Mouse (Mus musculus): ENCODE measurements around the gene Gm12830.

Gm12830 gene

DNA sequence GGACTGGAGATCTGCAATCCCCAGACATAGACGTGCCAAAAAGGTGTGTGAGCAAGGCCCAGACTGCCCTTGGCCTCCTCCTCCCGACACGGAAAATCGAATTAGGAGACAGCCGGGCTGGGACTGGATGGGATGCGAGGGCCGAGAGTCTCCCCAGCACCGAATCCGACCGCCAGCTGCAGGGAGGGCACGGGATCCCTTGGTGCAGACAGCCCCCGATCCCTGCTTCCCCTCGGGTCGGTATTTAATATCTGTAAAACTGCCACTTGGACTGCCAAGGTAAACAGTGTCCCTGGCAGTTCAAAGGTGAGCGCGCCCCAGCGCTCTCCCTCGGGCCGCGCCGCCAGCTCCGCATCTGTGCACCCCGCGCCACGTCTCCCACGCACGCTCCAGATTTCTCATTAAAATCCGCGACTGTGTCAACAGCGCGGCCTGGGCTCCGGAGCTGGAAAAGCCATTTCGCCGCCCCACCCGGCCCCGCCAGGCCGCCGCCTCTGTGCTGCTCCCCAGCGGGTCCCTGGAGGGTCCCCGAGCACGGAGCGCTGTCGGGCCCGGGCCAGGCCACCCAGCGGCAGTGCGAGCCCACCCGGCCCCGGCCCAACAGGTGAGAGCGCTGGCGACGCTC is 21.7 kb downstream of the Gm12830 start:
- DNase-seq (ENCODE audit: low read depth in 2 of 2, low spot score in 2 of 2), result no peak

GRCm38 (mm10) chr4:114844600-114844999 is 23.1 kb downstream of the Gm12830 start:
- no peak for DNase-seq (ENCODE audit: low read depth in 2 of 2, low spot score in 2 of 2)

DNA sequence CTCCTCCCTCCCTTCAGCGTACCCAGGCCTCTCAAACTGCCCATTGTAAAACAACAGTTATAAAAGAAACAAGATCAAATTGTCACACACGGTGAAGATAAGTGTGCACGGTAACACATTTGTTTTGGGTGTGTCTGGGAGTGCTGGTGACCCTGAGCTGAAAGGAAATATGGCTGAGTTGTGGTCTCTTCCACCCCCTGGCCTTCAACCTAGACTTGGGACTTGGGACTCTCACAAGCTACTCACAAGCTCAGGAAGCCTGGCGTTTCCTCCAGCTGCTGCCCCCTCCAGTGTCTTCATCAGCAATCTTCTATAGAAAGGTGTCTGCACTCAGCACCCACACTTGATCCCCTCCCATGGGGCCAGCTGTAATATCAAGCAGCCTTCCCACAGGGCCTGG is 24.1 kb downstream of the Gm12830 start:
- DNase-seq (ENCODE audit: low read depth in 2 of 2, low spot score in 2 of 2), result no peak

- no peak for DNase-seq (ENCODE audit: low read depth in 2 of 2, low spot score in 2 of 2)
These were observed 25.2 kb downstream of the Gm12830 start for GRCm38 (mm10) chr4:114846723-114847122.

- DNase-seq (ENCODE audit: low read depth in 2 of 2, low spot score in 2 of 2), result no peak
These were observed 32.4 kb downstream of the Gm12830 start for GRCm38 (mm10) chr4:114853968-114854367.

DNA sequence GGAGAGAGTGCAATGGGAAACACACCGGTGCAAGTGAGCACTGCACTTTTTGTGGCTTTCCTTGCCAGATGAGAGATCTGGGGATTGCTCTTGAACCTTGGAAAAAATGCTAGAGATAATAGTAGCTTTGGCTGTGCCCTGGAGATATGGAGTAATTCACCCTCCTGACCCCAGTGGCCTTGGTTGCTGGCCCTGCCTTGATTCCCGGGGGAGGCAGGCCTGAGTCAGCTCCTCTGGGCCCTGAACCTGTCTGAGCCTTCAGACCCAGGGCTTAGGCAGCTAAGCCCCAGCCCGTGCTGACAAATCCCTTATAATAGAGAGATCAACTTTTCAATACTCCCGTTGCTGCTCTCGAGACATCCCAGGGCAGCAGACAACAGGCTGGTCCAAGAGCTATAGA is 36.9 kb downstream of the Gm12830 start:
- DNase-seq (ENCODE audit: low read depth in 2 of 2, low spot score in 2 of 2), result no peak

- DNase-seq (ENCODE audit: low read depth in 2 of 2, low spot score in 2 of 2), result no peak
These were observed 41.6 kb downstream of the Gm12830 start for GRCm38 (mm10) chr4:114863166-114863565.

DNA sequence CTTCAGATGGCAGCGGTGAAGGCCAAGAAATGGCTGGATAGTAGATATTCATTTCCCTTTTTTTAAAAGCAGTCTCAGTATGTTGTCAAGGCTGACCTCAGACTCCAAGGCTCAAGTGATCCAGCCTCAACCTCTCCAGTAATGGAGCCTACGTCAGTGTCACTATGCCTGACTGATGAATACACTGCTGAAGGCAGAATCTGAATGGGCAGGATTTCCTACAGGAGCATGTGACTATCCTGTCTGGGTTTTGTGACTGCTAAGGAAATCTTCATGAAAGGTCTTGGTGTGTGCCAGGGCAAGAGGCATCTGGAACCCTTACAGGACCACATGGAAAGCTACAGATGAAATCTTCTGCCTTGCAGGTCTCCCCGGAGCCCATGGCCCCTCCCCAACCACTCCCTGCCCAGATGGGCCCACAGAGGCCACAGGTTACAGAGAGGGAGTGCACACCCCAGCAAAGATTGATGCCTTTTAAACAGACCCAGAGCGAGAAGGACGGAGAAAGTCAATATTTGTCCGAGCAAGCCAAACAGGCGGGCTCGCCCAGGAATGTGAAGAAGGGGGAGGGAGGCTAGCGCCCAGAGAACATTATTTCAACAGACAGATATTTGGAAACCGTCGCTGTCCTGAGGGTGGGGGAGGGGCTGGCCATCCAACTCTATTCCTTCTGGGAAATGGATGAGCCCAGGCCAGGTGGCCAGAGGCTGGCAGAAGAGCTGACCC is 48.4 kb downstream of the Gm12830 start:
- no peak for DNase-seq (ENCODE audit: low read depth in 2 of 2, low spot score in 2 of 2)

DNA sequence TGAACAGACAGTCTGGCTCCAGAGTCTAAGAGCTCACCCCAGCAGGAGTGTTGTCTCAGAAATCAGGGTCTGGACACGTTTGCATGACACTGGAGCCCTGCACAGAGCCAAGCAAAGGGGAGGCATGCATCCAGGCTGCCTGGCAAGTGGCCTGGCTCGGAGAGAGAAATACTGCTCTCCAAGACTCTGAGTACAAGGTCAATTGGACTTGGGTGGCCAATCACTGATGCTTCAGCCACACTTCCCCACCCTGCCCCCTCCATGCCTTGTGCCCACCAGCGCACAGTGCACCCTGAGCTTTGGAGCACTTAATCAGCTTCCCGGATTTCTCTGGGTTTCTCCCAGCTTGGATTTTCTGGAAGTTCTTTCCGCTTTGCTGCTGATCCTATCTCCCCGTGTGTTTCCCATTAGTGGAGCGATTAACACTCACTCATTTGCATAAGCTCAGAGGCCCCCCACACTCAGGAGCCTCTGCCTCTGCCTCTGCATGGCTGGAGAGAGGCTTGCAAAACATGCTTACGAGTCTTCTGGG is 55.0 kb downstream of the Gm12830 start:
- no peak for DNase-seq (ENCODE audit: low read depth in 2 of 2, low spot score in 2 of 2)

- DNase-seq (ENCODE audit: low read depth in 2 of 2, low spot score in 2 of 2), result no peak
These were observed 60.7 kb downstream of the Gm12830 start for GRCm38 (mm10) chr4:114882232-114882631.

DNA sequence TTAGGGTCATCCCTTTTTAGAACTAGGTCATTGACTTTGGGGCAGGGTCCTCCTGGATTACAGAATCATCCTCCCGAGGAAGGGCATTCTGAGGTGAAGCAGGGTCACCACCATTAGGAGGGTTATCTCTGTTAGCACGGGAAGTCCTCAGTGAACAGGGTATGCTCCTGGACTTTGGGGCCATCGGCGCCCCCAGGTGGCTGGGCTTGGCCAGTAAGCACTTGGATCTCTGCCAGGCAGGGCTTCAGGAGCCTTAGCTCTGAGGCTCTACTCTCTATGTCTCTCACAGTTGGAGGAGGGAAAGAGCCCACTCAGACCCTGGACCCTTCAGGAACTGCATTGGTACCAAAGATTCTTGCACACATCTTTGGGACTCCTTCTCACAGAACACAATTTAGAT is 76.3 kb downstream of the Gm12830 start:
- no peak for DNase-seq (ENCODE audit: low read depth in 2 of 2, low spot score in 2 of 2)

DNA sequence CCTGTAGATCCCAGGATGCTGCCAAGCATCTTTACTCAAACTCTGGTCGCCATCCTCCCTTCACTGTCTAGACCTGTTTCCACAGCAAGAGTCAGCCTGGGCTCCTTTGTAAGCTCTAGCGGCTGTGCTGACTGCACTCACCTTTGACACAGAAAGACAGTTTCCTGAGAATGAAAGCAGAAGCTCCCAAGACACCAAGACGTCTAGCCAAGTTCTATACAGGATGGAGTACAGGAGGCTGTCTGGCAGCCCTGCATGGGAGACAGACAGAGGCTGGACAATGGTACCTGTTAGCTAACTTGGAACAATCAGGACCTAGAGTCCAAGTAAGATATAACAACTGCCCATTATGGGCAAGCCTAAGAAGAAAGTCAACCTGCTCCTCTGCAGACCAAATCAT is 78.4 kb downstream of the Gm12830 start:
- no peak for DNase-seq (ENCODE audit: low read depth in 2 of 2, low spot score in 2 of 2)

- DNase-seq (ENCODE audit: low read depth in 2 of 2, low spot score in 2 of 2), result no peak
These were observed 79.5 kb downstream of the Gm12830 start for GRCm38 (mm10) chr4:114900866-114901642.

DNA sequence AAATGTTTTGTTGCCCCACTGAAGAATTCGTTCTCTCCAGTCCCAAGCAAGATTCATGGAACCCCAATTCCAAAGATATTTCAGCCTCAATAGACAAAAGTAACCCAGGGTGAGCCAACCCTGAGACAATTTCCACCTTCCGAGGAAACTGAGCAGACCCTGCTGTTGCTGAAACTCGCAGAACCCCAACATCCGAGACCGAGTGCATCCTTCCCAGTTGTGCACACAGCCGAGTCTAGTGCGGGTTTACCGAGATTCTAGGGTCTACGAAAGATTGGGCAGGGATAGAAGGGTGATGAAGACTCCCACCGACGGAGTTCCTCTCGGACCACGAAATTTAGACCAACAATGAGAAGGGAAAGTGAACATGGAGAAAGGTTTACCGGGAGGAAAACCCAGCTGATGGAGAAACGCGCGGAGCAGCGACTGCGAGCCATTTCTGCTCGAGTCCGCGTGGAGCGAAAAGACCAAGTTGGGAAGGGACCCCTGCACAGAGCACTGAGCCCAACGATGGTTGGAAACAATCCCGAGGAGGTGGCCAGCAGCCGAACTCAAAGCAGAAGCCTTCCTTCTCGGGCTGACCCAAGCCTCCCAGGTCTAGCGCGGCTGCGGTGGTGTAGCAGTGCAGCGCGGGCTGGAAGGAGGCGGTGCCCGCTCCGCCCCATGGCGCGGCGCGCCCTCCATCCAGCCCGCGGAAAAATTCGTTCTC is 80.3 kb downstream of the Gm12830 start:
- DNase-seq (ENCODE audit: low read depth in 2 of 2, low spot score in 2 of 2), result no peak

GRCm38 (mm10) chr4:114902641-114903421 is 81.3 kb downstream of the Gm12830 start:
- no peak for DNase-seq (ENCODE audit: low read depth in 2 of 2, low spot score in 2 of 2)

DNA sequence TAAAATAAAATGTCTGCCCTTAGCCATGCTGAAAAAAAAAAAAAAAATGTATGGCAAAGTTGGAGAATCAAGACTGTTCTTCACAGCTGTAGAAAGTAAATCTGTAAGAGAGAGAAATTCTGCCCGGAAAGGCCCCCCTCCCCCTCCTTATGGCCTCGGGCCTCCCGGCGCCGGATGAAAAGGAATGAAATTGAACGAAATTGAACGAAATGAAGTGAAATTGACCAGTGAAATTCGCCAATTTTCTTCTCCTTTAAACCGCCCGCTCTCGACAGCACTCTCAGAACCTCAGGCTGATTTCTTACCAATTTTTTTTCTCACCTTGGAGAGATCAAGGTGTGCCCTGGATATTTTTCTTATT is 81.9 kb downstream of the Gm12830 start:
- no peak for DNase-seq (ENCODE audit: low read depth in 2 of 2, low spot score in 2 of 2)

DNA sequence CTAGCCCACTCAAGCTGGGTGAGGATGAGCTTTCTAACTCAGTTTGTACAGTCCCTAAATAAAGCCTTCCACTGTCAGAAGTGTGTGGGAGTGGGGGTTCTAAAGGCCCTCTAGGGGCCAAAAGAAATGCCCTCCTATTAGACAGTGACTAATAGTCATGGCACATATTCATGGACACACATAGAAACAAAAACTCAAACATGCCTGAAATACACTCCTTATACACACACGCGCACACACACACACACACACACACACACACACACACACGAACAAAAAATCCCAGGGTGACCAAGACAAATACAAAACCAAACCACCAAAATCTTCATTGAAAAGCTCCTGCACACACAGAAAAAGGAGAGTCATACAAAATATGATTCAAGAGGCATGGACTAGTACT is 84.0 kb downstream of the Gm12830 start:
- no peak for DNase-seq (ENCODE audit: low read depth in 2 of 2, low spot score in 2 of 2)

Data from CD8-positive naive resting alpha-beta T cell, adult 2 months (primary cell).